Mouse (Mus musculus) splenic B cell, adult 2 months (primary cell): ENCODE measurements around the gene Afdn.
"Not testable (repeated sequence)": the region's sequence is repeated elsewhere in the genome, so short reads cannot be mapped to it uniquely, and the experiment has no call there.

Experiments
- DNase-seq: peaks from one replicate; pipeline ENCODE4 v3.0.0-alpha.2; 2011; ENCODE audit warnings: low read depth, low spot score
- H3K27me3 ChIP-seq: 2 replicates; pipeline ENCODE4 v1.6.1; 2012; ENCODE audit warnings: mild to moderate bottlenecking, low read length, moderate library complexity, mixed read lengths; ENCODE audit not compliant: control insufficient read depth, poor library complexity, insufficient read depth, severe bottlenecking
- H3K36me3 ChIP-seq: 2 replicates; pipeline ENCODE4 v1.6.1; 2012; ENCODE audit warnings: mild to moderate bottlenecking, low read length, moderate library complexity, mixed read lengths; ENCODE audit not compliant: control insufficient read depth, poor library complexity, insufficient read depth, severe bottlenecking

Gene Afdn

DNA sequence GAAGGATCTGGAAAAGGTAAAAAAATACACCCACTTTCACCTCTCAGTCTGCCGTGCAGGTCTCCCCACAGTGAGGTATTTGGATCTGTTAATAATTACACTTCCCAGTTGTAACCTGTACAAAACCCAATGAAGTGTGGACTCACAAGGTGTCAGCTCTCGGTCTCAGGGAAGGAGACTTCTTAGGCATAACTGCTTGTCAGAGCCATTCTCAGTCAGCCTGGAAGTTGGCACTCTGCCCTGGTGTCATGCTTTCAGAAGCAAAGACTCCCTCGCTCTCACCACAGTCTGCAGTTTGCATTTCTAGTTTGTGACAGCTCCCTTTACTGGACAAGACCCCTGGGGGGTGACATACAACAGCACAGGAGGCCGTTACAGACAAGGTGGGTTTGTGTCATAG, 15.5 kb upstream of the Afdn start:
- DNase-seq = no peak
- no peaks in the 10 kb centered on the region; the same call in 1 of the 2 replicates for H3K27me3 ChIP-seq
- H3K36me3 ChIP-seq = no peaks in the 10 kb centered on the region

DNA sequence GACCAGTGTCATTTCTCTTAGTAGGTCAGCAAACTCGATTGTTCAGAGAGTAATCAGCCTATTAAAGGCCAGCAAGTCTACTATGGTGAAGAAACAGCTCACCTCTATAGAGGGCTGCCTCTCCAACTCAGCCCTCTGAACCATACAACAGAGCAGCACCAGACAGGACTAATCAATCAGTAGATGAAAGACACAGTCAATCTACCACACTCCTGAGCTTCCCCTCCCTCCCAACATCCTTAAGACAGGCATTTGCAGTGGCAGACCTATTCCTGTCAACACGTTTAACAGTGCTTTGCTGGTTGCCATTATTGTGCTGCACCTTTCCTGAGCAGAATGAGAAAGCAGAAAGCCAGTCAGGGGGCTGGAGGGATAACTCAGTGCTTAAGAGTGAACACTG, 15.0 kb upstream of the Afdn start:
- no peaks in the 10 kb centered on the region; the same call in 1 of the 2 replicates for H3K27me3 ChIP-seq
- DNase-seq = no peak
- no peaks in the 10 kb centered on the region for H3K36me3 ChIP-seq

DNA sequence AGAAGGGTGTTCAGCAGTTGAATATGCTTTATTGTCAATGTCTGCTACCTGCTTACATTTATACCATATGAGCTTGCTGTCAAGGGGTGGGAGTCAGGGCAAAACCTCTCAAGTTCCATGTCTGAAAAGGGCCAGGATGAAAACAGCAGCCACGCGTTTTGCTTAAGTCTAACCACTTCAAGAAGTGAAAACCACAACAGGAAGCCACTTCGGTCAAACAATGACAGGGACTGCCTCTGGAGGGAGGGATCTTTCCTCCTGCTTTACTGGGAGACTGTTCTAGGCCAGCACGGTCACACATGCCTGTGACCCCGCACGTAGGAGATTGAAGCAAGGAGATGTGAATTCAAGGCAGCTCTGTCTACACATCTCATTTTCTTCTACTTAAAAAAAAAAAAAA, 14.0 kb upstream of the Afdn start:
- DNase-seq = no peak
- Histone ChIP-seq H3K36me3 (no peaks in the 10 kb centered on the region), H3K27me3 (no peaks in the 10 kb centered on the region; the same call in 1 of the 2 replicates)

DNA sequence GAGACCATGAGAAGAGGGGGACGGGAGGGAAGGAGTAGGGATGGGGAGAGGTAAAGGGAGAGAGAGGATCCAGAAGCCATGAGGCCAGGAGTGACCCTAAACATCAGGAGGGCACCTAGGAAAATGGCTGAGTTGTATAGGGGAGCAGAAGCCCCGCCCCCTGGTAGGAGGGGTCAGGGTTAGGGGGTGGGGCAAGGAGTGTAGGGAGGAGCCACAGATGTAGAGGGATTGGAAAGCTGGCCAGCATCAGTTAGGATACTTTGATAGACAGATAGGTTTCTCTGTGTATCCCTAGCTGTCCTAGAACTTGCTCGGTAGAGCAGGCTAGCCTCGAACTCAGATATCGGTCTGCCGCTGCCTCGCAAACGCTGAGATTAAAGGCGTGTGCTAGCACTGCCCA, 12.7 kb upstream of the Afdn start:
- DNase-seq = no peak
- Histone ChIP-seq H3K36me3 (no peaks in the 10 kb centered on the region), H3K27me3 (no peaks in the 10 kb centered on the region; the same call in 1 of the 2 replicates)

DNA sequence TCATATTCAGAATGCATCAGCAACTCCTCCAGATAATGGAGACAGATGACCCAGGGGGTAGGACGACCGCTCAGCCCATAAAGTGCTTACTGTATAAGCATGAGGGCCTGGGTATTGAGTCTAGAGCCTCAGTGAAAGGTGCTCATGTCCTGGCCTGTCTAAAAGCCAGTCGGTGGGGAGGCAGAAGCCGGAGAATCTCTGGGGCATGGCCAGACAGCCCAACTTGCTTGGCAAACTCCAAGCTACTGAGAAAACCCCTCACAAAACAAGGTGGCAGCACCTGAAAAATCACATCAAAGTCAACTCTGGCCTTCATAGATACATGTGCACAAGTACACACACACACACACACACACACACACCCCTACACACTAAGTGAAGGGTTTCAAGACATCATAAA, 11.3 kb upstream of the Afdn start:
- no peaks in the 10 kb centered on the region; the same call in 1 of the 2 replicates for H3K27me3 ChIP-seq
- H3K36me3 ChIP-seq = no peaks in the 10 kb centered on the region
- DNase-seq = no peak

DNA sequence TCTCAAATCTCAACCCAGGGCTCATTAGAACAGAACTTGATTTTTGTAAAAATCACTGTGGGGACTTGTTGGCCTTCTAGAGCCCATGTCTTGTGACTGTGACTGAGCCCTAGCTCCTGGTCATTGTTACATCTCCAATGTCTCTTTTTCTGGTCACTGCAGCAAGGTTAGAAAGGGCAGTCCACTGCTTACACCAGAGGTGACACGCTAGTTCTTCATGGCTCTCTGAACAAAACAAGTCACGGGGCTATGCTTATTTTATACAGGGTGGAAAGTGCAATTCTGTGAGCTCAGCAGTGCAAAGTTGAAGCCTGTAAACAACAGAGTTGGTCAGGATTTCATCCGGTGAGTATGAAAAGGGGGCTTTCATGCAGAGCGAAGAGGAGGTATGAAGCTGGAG, 6.4 kb upstream of the Afdn start:
- DNase-seq = no peak

DNA sequence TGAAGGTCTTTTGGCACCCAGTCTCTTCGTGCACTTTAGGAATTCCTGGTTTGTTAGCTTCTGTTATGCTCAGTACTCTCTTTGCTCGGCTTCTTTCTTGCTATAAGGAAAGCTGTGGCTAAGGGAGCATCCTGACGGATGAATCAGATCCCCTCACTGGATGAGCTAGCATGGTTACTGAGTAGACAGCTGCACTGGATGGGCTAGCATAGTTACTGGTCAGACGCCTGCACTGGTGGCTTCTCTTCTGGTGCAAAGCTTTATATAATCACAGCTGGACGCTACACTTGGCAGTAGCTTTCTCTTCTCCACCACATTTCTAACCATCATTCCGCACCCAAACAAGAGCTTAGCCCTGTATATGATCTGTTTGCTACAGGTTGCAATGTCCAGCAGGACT, 5.4 kb upstream of the Afdn start:
- Histone ChIP-seq H3K36me3 (no peaks in the 10 kb centered on the region), H3K27me3 (no peaks in the 10 kb centered on the region)
- DNase-seq = no peak

More for the DNA sequence above, 6.4 kb upstream of the Afdn start:
- H3K27me3 ChIP-seq = no peaks in the 10 kb centered on the region
- no peaks in the 10 kb centered on the region for H3K36me3 ChIP-seq

DNA sequence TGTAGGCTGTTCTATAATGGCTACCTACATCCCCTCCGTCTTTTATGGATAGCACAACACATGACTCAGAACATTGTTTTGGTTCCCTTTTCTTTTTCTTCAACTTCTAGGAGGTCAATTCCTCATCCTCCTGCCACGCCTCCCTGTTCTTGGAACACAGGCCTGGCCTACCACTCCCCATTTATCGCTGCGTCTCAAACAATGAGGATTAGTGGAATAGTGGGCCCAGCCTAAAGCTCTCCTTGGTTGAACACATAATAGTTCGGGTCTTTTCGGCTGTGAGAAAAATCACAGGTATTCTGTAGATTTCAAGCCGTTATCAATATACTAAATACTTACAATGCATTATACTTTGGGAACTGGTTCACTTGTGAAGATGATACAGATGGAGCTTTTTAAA, 1.8 kb upstream of the Afdn start:
- Histone ChIP-seq H3K36me3 (no peaks in the 10 kb centered on the region), H3K27me3 (peaks cover 2% of the 10 kb centered on the region)
- no peak for DNase-seq

DNA sequence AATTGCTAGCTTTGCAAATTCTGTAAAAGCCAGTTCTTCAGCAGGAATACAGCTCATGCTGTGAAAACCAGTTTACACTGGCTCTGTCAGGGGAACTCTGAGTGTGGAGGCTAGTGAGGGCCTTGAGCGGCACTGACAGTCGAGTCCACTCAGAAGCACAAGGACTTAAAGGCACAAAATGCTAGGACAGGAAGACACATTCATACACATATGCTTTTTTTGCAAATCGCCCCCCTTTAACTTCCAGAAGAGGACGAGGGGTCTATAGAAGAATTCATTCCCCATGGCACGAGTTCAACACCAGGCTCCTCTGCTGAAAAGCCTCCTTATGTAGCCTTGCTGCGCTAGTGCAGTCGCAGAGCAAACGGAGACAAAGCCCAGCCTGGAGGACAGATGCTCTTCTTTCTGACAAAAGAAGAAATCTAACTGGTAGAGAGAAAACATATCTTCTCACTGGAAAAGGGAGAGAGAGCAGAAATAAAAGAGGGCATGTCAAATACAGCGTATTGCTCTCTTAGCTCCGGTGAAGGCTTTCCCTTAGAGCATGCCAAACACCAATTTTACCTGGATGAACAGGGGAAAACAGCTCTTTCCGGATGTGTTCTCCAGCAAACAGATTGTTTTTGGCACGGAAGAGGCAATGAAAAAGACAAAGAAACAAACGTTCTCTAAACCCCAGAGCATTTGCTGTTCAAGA, 1.0 kb upstream of the Afdn start:
- no peak for DNase-seq

DNA sequence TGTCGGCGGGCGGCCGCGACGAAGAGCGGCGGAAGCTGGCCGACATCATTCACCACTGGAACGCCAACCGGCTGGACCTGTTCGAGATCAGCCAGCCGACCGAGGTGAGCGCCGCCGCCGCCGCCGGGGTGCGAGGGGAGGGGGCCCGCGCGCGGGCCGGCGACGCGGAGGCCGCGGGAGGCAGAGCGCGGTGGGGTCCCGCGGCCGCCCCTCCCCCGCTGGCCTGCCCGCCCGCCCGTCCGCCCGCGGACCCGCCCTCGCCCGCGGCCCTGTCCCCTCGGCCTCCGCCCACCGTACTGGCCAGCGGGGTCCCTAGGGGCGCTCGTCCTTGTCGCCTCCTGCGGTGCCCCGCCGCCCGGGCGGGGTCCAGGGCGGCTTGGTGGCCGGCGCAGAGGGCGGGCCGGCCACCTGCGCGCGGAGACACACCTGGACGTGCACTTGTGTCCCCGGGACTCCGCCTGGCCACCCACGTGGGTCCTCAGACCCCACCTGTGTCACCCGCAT, 388 bp downstream of the Afdn start:
- H3K36me3 ChIP-seq = no peaks in the 10 kb centered on the region
- no peak for DNase-seq
- H3K27me3 ChIP-seq = peaks cover 2% of the 10 kb centered on the region

More for the DNA sequence above, 1.0 kb upstream of the Afdn start:
- no peaks in the 10 kb centered on the region for H3K36me3 ChIP-seq
- H3K27me3 ChIP-seq = peaks cover 2% of the 10 kb centered on the region

DNA sequence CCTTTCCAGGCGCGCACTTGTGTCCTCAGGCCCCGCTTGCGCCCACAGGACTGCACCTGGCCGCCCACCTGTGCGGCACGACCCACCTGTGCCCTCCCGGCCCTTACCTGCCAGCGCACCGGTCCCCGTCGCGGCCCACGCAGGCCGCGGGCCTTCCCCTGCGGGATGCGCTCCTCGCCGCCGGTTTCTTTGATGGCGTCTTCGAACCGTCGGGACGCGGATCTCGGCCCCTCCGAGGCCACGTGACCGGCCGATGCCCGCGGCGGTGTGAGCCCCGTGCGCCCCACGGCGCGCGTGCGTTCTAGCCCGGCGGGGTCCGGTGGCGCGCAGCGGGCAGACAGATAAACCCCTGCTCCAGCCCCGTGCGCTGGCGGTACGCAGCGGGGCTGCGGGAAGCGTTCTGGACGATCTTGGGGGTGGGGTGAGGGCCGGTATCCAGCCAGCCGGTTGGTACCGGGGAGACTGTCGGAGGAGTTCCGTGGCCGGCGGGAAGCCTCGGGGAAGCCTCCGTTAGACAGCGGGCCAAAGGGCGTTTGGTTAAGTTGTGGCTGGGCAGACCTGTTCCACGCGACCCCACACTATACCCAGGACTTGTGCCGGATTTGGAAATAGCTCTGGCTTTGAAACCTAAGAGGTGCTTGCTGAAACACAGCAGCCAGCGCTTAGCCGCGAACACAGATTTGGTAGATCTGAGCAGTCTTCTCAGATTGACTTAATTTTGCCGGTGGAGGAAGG, 1.0 kb downstream of the Afdn start, which contains the start of gene Tcte2:
TSS of gene Tcte2 (minus strand) at position 647 of the 735 bp plus-strand sequence.
- DNase-seq = peak; percentile 6
- H3K27me3 ChIP-seq = peaks cover 2% of the 10 kb centered on the region

DNA sequence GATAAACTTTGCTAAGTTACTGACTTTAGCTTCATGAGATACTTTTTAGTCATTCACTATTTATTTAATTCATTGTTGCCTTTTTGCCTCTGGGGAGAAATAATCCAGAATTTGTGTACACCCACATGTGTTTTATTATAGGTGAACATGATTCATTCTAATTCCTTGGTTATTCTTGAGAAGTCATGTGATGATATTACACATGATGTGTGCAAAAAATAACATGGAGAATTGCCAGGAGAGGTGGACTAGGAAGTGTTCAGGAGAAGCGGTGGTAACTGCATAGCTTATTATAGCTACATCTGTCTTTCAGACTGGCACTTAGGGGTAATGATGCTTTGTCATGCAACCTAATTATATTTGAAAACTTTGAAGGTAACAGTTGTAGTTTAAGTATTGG, 3.5 kb downstream of the Afdn start:
- Histone ChIP-seq H3K27me3 (peaks cover 2% of the 10 kb centered on the region), H3K36me3 (no peaks in the 10 kb centered on the region)
- DNase-seq = no peak

More for the DNA sequence above, 1.0 kb downstream of the Afdn start, which contains the start of gene Tcte2:
- H3K36me3 ChIP-seq = no peaks in the 10 kb centered on the region

DNA sequence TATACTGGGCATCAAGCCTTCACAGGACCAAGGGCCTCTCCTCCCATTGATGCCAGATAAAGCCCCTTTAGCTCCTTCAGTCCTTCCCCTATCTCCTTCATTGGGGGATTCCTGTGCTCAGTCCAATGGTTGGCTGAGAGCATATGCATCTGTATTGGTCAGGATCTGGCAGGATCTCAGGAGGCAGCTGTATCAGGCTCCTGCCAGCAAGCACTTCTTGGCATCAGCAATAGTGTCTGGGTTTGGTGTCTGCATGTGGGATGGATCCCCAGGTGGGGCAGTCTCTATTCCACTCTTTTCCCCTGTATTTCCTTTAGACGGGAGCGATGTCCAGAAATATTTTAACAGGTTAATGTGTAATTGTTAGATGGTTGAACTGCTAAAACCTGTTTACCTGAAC, 4.6 kb downstream of the Afdn start:
- H3K36me3 ChIP-seq, DNase-seq, H3K27me3 ChIP-seq: not testable (repeated sequence)

DNA sequence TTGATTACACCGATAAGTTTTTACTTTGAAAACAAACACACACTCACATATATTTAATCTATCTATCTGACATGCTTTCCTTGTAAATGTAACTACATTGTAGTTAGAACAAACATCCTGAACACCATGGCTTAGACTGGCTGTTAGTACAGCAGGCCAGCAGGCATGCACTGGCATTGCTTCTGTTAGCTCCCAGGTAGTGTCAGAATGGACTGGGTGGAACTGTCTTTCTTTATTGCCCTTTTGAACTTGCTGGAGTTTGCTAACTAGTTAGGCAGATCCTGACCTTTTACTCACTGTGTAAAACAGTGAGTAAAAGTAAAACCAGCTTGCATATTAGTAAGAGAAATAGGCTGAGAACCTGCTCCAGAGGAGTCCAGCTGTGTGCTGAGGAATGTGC, 8.2 kb downstream of the Afdn start:
- DNase-seq = no peak
- no peaks in the 10 kb centered on the region for H3K27me3 ChIP-seq
- H3K36me3 ChIP-seq = no peaks in the 10 kb centered on the region

DNA sequence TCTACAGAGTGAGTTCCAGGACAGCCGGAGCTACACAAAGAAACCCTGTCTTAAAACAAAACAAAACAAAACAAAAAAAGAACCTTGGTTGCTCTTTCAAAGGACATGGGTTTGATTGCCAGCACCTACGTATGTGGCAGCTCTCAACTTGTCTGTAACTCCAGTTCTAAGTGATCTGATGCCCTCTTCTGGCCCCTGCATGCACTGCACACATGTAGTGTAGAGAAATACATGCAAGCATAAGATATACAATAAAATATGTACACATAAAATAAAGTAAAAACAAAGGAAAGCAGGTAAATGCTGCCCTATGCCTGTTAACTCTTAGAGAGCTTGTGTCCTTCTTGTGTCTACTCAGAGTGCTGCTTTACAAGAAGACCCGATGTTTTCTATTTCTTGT, 8.9 kb downstream of the Afdn start:
- Histone ChIP-seq H3K36me3 (no peaks in the 10 kb centered on the region), H3K27me3 (no peaks in the 10 kb centered on the region)
- DNase-seq = no peak
